Mouse (Mus musculus) hindbrain, embryonic 11.5 days (tissue): Measurements from ENCODE around the gene Ola1. TPM values are rescaled to one million over a fixed set of nuclear protein-coding genes. Genes with fewer than 3 reads are reported as not detected.

ENCODE experiments used
- polyA plus RNA-seq: library from polyadenylated mRNA; unstranded; fragments of >200 nt; fragmentation: Nextera tagmentation; extraction: Ambion mirVana; gene quantifications from 2 replicates; pipeline ENCODE4 v1.2.1, GENCODE M21; 2014

Ola1 gene
- polyA plus RNA-seq, 1 experiment from 2014 or later, result 97.6 TPM

Other genes starting within 250 kb of the Ola1 start
- 66.3 and 67.1 TPM in 2 replicates for gene Sp3, start 238.5 kb downstream of the Ola1 start, polyA plus RNA-seq
- gene Gm11084, start 232.2 kb downstream of the Ola1 start, polyA plus RNA-seq, result not detected in 2 replicates
- gene Sp9, start 53.0 kb upstream of the Ola1 start, polyA plus RNA-seq, result 3.0 and 3.7 TPM in 2 replicates
- gene Scrn3, start 93.7 kb upstream of the Ola1 start, polyA plus RNA-seq, result 10.7 and 12.7 TPM in 2 replicates
- gene Cir1, start 93.8 kb upstream of the Ola1 start, polyA plus RNA-seq, result 23.0 and 23.8 TPM in 2 replicates
- 5.2 and 6.7 TPM in 2 replicates for gene Gpr155, start 167.6 kb upstream of the Ola1 start, polyA plus RNA-seq